ENCODE assay signal across 17 mouse cellular contexts in the genomic region with DNA sequence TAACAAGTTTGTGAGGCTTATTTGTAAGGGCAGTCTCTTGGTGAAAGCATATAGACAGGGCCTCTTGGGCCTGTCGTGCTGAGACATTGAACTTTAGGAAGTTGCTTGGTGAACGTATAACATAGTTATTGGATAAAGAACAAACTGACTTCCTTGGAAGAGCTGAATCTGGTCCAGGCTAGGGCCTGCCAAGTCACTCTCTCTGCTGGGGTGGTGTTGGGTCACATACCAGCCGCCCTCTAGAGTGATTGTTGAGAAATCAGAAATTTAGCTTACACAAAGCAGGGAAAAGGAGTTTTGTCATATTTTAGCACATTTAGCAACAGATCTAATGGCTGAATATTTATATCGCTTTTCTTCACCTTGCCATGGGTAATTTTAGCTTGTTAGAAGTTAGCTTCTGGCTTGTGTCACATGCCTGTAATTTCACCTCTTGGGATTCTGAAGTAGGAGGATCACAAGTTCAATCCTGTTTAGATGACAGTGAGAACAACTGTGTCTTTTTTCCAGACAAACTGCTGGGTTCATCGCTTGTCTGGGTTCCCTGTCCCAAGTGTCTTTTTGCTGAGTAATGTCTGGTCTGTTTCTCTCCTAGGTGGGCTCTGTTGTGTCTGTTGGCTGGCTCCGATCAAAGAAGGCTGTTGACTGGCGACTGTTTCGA. TPM values are rescaled to one million over a fixed set of nuclear protein-coding genes. Genes with fewer than 3 reads are reported as not detected.
A peak's percentile ranks its signal among the peaks of the same experiment; 100 is the strongest.
DNase-seq lines count a peak whose midpoint lies in the region; ATAC-seq and TF ChIP-seq lines count a peak whose summit lies in the region.
"Had no signal": no experiment of that assay in that cellular context is flagged by ENCODE, and none has a peak within 500 bp of the region (broad histone marks: within the 10 kb centered on the region; RNA-seq: fewer than 3 reads in every experiment).

No protein-coding gene starts in this region.

- H3K9ac ChIP-seq in liver, postnatal 0 days (replicated peaks) = no peak overlapping the region
- H3K9ac ChIP-seq: neural tube, embryonic 12.5 days; stomach, embryonic 15.5 days had no signal

- DNase-seq in adrenal gland, postnatal 36 days = peak; percentile 5 to 25
- DNase-seq in adrenal gland, postnatal 4 days (ENCODE audit: low spot score in 2 of 2) = no peak
- DNase-seq in layer of hippocampus, adult 2 months (ENCODE audit: low spot score in 2 of 2) = no peak
- DNase-seq in layer of hippocampus, adult 9-11 months = no peak
- DNase-seq in liver, postnatal 0 days = no peak
- DNase-seq in thymus, adult 18-20 months = no peak
- no peak for DNase-seq in urinary bladder, postnatal 10 days (ENCODE audit: low spot score)
- DNase-seq: cerebellum, adult 18-20 months; gastrocnemius, postnatal 10 days; heart, postnatal 36 days; kidney, adult 18-20 months; spleen, adult 18-20 months had no signal

- no peak overlapping the region for H3K4me2 ChIP-seq in liver, postnatal 0 days (ENCODE audit: low read depth, low read length)
- H3K4me2 ChIP-seq: neural tube, embryonic 12.5 days; stomach, embryonic 15.5 days had no signal

- ATAC-seq in liver, postnatal 0 days = no peak
- ATAC-seq: hindbrain, postnatal 0 days had no signal

- no peaks in the 10 kb centered on the region for H3K9me3 ChIP-seq in liver, postnatal 0 days (ENCODE audit: low read length)
- H3K9me3 ChIP-seq: heart, embryonic 10.5 days; neural tube, embryonic 12.5 days; stomach, embryonic 15.5 days had no signal

- H3K4me3 ChIP-seq in layer of hippocampus, adult 2 months = no peak overlapping the region
- no peak overlapping the region for H3K4me3 ChIP-seq in brown adipose tissue, adult 24 weeks (ENCODE audit: insufficient read depth, low read depth, low read length)
- H3K4me3 ChIP-seq in liver, postnatal 0 days (ENCODE audit: low read depth, low read length) = no peak overlapping the region
- H3K4me3 ChIP-seq: heart, embryonic 10.5 days; neural tube, embryonic 12.5 days; stomach, embryonic 15.5 days had no signal

- peaks cover 73% of the 10 kb centered on the region for H3K36me3 ChIP-seq in liver, postnatal 0 days (replicated peaks; ENCODE audit: insufficient read depth, low read length)

- peaks cover 7% of the 10 kb centered on the region for H3K4me1 ChIP-seq in brown adipose tissue, adult 24 weeks (ENCODE audit: control insufficient read depth, insufficient read depth, insufficient read length, low read length)
- peaks cover 24% of the 10 kb centered on the region for H3K4me1 ChIP-seq in liver, postnatal 0 days (ENCODE audit: insufficient read depth)
- H3K4me1 ChIP-seq: neural tube, embryonic 12.5 days; stomach, embryonic 15.5 days had no signal

- TF ChIP-seq EP300 in liver, postnatal 0 days (IDR thresholded peaks at IDR 0.05; ENCODE audit: low read depth) = no peak

- no peak for TF ChIP-seq CTCF in layer of hippocampus, adult 2 months (conservative IDR thresholded peaks at IDR 0.05)
- no peak for TF ChIP-seq CTCF in liver, postnatal 0 days (IDR thresholded peaks at IDR 0.05; ENCODE audit: low read depth)

- H3K27me3 ChIP-seq in liver, postnatal 0 days (ENCODE audit: insufficient read depth, low read length) = no peaks in the 10 kb centered on the region
- H3K27me3 ChIP-seq: neural tube, embryonic 12.5 days; stomach, embryonic 15.5 days had no signal

- 0 out of 2 replicates have a peak overlapping the region, but pooled peaks have one; percentile 10 for H3K27ac ChIP-seq in layer of hippocampus, adult 2 months
- H3K27ac ChIP-seq in brown adipose tissue, adult 24 weeks (replicated peaks; ENCODE audit: low read depth, low read length) = peak overlapping the region; percentile 89
- H3K27ac ChIP-seq in liver, postnatal 0 days (ENCODE audit: low read depth) = 0 out of 2 replicates have a peak overlapping the region, but pooled peaks have one; percentile 32
- H3K27ac ChIP-seq: heart, embryonic 10.5 days; neural tube, embryonic 12.5 days; stomach, embryonic 15.5 days had no signal

- WGBS in liver, postnatal 0 days (ENCODE audit: insufficient replicate concordance) = 82% methylated on average over 8 of the region's 8 CpGs

RNA-seq across cellular contexts. Expression of a gene that starts 11.7 kb away (rescaled TPM):
- total RNA-seq in adrenal gland, postnatal 36 days (2021) = 10 to 100 TPM; 16.1 to 20.3 TPM
- 10 to 100 TPM; 29.2 to 35.3 TPM for total RNA-seq in adrenal gland, postnatal 4 days (2021)
- 100 to 1,000 TPM; 110 to 124 TPM for total RNA-seq in layer of hippocampus, adult 2 months (2021)
- 5.6 and 7.3 TPM in 2 replicates for polyA plus RNA-seq in brown adipose tissue, adult 24 weeks (2012; ENCODE audit: insufficient read depth, insufficient read length, missing spikeins)
- 20.2 and 24.9 TPM in 2 replicates for polyA plus RNA-seq in liver, postnatal 0 days (2015; fragmentation: Nextera tagmentation; extraction: Ambion mirVana)

Comparison
In these comparisons a context has a peak if more than half of its experiments do, and no peak if none do; other contexts are left out.
1. DNase-seq: peak in adrenal gland, postnatal 36 days (2 of 2); none in adrenal gland, postnatal 4 days (0 of 2), layer of hippocampus, adult 2 months (0 of 2), layer of hippocampus, adult 9-11 months (single experiment), liver, postnatal 0 days (single experiment), thymus, adult 18-20 months (0 of 2) and urinary bladder, postnatal 10 days (single experiment).
2. H3K27ac ChIP-seq: peak in every context shown above with its lines; median percentile 89 in brown adipose tissue, adult 24 weeks; 32 in liver, postnatal 0 days; 10 in layer of hippocampus, adult 2 months.